Mouse (Mus musculus): Measurements from ENCODE around the gene B3gnt2. TPM values are rescaled to one million over a fixed set of nuclear protein-coding genes. Genes with fewer than 3 reads are reported as not detected.

B3gnt2 gene
- polyA plus RNA-seq, 1 experiment from 2014 or later, result 7.5 TPM

DNA sequence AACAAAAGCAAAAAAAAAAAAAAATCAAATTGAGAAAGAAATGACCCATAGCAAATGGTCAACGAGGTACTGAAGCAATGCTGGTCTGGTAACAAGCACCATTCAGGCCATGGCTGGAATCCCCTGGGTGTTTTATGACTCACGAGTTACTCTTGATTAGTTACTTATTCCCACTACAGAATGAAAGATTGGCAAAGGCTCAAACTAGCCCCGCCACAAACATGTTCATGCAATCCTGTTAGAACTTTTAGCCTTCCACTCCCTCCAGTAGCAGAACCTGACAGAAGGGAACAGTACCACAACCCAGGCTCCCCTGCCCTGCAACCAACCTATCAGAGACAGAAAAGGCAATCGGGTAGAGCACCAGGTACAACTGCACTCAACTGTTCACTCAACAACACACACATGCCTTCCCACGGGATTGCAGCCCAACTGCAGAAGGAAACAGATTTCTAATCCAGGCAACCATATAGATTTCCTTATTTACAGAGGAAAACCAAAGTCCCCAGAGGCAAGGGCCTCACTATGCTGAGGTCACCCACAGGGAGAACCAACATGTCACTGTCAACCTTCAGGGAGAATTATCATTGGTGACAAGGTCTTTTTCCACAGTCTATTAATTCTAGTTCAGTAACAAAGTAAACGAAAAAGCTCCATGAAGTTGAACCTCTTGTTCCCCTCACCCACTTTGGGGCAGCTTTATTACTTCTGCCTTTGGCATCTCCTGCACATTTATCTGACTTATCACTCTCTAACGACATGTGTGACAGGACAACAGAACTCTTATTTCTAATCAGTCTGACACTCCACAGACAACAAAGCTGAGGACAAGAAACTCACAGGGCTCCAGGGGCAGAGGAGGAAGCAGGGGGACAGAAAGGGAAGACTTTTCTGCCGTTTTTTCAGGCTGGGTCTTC lies 12.8 kb downstream of the B3gnt2 start:
- Histone ChIP-seq H3K4me3 (ENCODE audit: low read depth, low read length) (no peak overlapping the region), H3K9ac (no peak overlapping the region), H3K27ac (ENCODE audit: low read depth) (no peak overlapping the region), H3K4me1 (ENCODE audit: insufficient read depth) (peaks cover 19% of the 10 kb centered on the region), H3K4me2 (no peak overlapping the region), H3K9me3 (ENCODE audit: low read depth, low read length) (no peaks in the 10 kb centered on the region), H3K36me3 (ENCODE audit: insufficient read depth) (no peaks in the 10 kb centered on the region), H3K27me3 (ENCODE audit: insufficient read depth, low read length) (no peaks in the 10 kb centered on the region)
- TF ChIP-seq CTCF (IDR thresholded peaks at IDR 0.05; ENCODE audit: low read depth), result no peak
- WGBS, result 40% methylated on average over 8 of the region's 8 CpGs
- ATAC-seq (ENCODE audit: insufficient read depth) (no peak), DNase-seq (no peak)

DNA sequence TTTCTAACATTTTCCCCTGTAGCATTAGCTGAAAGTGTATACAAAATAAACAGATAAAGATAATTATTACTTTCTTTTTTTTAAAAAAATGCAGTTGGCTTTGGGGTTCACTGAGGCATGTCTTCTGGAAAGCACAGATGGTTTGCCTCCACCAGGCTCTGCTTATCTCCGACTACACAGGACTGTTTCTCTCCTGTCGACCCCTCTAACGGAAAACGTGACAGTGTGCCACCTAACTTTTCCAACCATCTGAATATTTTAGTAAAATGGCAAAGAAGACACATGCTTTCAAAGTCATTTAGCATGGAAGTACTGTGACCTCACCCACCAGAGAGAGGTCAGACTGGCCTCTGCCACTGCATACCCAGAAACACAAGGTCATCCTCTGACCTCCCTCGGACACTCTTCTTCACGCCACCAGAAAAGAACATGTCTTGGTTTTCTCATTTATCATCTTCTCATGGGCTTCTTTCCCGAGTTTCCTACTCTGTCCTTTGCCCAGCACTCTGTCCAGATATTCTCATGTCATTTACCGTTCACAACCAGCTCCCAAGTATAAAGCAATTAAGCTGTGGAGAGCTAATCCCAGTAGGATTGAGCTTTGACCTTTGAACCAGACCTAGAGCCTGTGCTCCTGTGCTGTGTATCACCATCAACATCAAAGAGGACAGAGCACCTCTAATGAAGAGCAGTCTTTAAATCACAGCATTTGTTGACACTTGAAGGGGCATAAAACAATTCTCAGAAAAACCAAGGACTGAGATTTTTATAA lies 13.6 kb downstream of the B3gnt2 start:
- Histone ChIP-seq H3K27ac (ENCODE audit: low read depth) (no peak overlapping the region), H3K27me3 (ENCODE audit: insufficient read depth, low read length) (no peaks in the 10 kb centered on the region), H3K9me3 (ENCODE audit: low read depth, low read length) (no peaks in the 10 kb centered on the region), H3K4me3 (ENCODE audit: low read depth, low read length) (no peak overlapping the region), H3K36me3 (ENCODE audit: insufficient read depth) (no peaks in the 10 kb centered on the region), H3K4me2 (no peak overlapping the region), H3K9ac (no peak overlapping the region), H3K4me1 (ENCODE audit: insufficient read depth) (peaks cover 19% of the 10 kb centered on the region)
- no peak for ATAC-seq (ENCODE audit: insufficient read depth)
- DNase-seq, result no peak
- TF ChIP-seq CTCF (IDR thresholded peaks at IDR 0.05; ENCODE audit: low read depth), result no peak
- 49% methylated on average over 8 of the region's 8 CpGs for WGBS

- Histone ChIP-seq H3K4me2 (no peak overlapping the region), H3K9ac (no peak overlapping the region), H3K4me3 (ENCODE audit: low read depth, low read length) (no peak overlapping the region), H3K9me3 (ENCODE audit: low read depth, low read length) (no peaks in the 10 kb centered on the region), H3K27ac (ENCODE audit: low read depth) (no peak overlapping the region), H3K27me3 (ENCODE audit: insufficient read depth, low read length) (no peaks in the 10 kb centered on the region), H3K4me1 (ENCODE audit: insufficient read depth) (peaks cover 19% of the 10 kb centered on the region), H3K36me3 (ENCODE audit: insufficient read depth) (no peaks in the 10 kb centered on the region)
- DNase-seq (no peak), ATAC-seq (ENCODE audit: insufficient read depth) (no peak)
- 55% methylated on average over 6 of the region's 6 CpGs for WGBS
- TF ChIP-seq CTCF (IDR thresholded peaks at IDR 0.05; ENCODE audit: low read depth), result no peak
Observed at GRCm38 (mm10) chr11:22846093-22846835, 14.5 kb downstream of the B3gnt2 start.

DNA sequence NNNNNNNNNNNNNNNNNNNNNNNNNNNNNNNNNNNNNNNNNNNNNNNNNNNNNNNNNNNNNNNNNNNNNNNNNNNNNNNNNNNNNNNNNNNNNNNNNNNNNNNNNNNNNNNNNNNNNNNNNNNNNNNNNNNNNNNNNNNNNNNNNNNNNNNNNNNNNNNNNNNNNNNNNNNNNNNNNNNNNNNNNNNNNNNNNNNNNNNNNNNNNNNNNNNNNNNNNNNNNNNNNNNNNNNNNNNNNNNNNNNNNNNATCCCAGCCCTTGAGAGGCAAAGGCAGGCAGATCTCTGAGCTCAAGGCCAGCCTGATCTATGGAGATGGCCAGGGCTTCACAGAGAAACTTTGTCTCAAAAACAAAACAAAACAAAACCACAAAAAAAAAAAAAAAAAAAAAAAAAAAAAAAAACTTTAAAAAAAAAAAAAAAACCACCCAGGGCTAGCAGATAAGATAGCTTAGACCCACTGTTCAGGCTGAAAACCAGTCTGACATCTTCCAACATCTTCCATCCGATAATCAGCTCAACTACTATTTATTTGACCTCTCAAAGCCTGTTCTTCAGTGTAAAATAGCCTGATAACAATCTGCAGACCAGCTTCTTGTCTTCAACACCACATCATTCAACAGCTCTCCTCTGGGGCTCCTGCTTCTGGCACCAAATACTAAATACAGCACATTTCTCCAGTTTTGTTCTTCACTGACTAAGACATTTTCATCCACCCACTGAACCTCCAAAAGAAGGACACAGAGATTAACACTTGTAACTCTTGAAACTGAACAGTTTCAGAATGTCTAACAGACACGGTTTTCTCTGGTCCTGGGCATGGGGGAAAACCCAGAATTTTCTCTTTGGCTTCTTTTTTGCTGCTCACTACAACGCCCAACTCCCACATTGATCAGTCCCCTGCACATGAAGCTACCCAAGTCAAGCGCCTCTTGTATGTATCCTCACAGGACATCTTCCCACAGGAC lies 15.7 kb downstream of the B3gnt2 start:
- WGBS, result 54% methylated on average over 4 of the region's 4 CpGs
- H3K4me3 ChIP-seq (ENCODE audit: low read depth, low read length), result no peak overlapping the region
- H3K27me3 ChIP-seq (ENCODE audit: insufficient read depth, low read length), result no peaks in the 10 kb centered on the region
- H3K9ac ChIP-seq, result no peak overlapping the region
- TF ChIP-seq CTCF (IDR thresholded peaks at IDR 0.05; ENCODE audit: low read depth), result no peak
- H3K4me1 ChIP-seq (ENCODE audit: insufficient read depth), result peaks cover 11% of the 10 kb centered on the region
- no peak overlapping the region for H3K4me2 ChIP-seq
- ATAC-seq (ENCODE audit: insufficient read depth) (no peak), DNase-seq (peak; percentile 28)
- no peaks in the 10 kb centered on the region for H3K9me3 ChIP-seq (ENCODE audit: low read depth, low read length)
- no peaks in the 10 kb centered on the region for H3K36me3 ChIP-seq (ENCODE audit: insufficient read depth)
- no peak overlapping the region for H3K27ac ChIP-seq (ENCODE audit: low read depth)

DNA sequence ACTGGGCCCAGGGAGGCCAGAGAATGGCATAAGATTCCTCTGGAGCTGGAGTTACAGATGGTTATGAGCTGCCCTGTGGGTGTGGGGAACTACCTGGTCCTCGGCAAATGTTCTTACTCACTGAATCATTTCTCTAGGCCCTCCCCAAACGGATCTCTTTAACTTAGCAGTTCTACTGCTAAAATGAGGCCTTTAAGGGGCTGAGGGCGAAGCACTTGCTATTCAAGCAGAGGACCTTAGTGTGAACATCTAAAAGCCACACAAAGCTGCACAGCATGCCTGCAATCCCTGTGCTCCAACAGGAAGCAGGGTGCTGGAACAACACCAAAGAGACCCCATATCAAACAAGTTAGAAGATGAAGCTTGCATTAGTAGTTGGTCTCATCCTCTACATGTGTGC lies 21.3 kb downstream of the B3gnt2 start:
- no peak overlapping the region for H3K9ac ChIP-seq
- no peaks in the 10 kb centered on the region for H3K4me1 ChIP-seq (ENCODE audit: insufficient read depth)
- H3K36me3 ChIP-seq (ENCODE audit: insufficient read depth), result no peaks in the 10 kb centered on the region
- no peak for ATAC-seq (ENCODE audit: insufficient read depth)
- no peak for TF ChIP-seq CTCF (IDR thresholded peaks at IDR 0.05; ENCODE audit: low read depth)
- 74% methylated on average over 3 of the region's 3 CpGs for WGBS
- no peaks in the 10 kb centered on the region for H3K9me3 ChIP-seq (ENCODE audit: low read depth, low read length)
- H3K27me3 ChIP-seq (ENCODE audit: insufficient read depth, low read length), result no peaks in the 10 kb centered on the region
- no peak overlapping the region for H3K27ac ChIP-seq (ENCODE audit: low read depth)
- H3K4me2 ChIP-seq, result no peak overlapping the region
- DNase-seq, result no peak
- no peak overlapping the region for H3K4me3 ChIP-seq (ENCODE audit: low read depth, low read length)

DNA sequence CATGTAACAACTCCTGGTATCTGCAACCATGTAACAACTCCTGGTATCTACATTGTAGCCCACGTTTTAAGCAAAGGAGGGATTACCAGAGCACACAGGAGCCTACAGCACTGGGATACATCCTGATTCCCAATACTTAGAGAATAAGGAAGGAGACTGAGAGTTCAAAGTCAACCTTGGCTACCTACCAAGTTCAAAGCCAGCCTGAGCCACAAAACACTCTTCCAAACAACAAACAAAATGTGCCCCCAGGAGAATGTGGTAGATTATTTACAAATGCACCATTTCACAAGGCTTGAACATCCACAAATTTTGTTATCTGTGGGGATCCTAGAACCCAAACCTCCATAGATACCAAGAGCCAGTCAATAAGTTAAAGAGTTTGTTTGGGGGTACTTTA lies 22.4 kb downstream of the B3gnt2 start:
- H3K4me1 ChIP-seq (ENCODE audit: insufficient read depth), result no peaks in the 10 kb centered on the region
- no peak overlapping the region for H3K4me2 ChIP-seq
- no peak for DNase-seq
- no peak for TF ChIP-seq CTCF (IDR thresholded peaks at IDR 0.05; ENCODE audit: low read depth)
- H3K27ac ChIP-seq (ENCODE audit: low read depth), result peak overlapping the region; percentile 50; the same call in 1 of the 2 replicates
- no peak overlapping the region for H3K9ac ChIP-seq
- H3K27me3 ChIP-seq (ENCODE audit: insufficient read depth, low read length), result no peaks in the 10 kb centered on the region
- H3K9me3 ChIP-seq (ENCODE audit: low read depth, low read length), result no peaks in the 10 kb centered on the region
- 48% methylated on average over 1 of the region's 1 CpGs for WGBS
- H3K4me3 ChIP-seq (ENCODE audit: low read depth, low read length), result no peak overlapping the region
- H3K36me3 ChIP-seq (ENCODE audit: insufficient read depth), result peaks cover 6% of the 10 kb centered on the region; the same call in 1 of the 2 replicates
- ATAC-seq (ENCODE audit: insufficient read depth), result no peak

Data from lung, embryonic 14.5 days (tissue).